Mouse (Mus musculus) G1E (cell line): ENCODE measurements at regions not wholly inside any gene's neighbourhood (a gene's known extent, or its start where the extent isn't known, plus 50 kb on each side); places are given as distances from the start of the nearest gene placed in this dataset.

Source experiments
- CTCF ChIP-seq: IDR thresholded peaks from 2 replicates; pipeline ENCODE4 v1.5.1; 2012; ENCODE audit warnings: low read depth, low read length, inconsistent platforms, mixed read lengths
- GATA1 ChIP-seq: IDR thresholded peaks from 2 replicates; pipeline ENCODE4 v1.6.1; 2012; ENCODE audit warnings: borderline replicate concordance, low read length, inconsistent platforms, mixed read lengths
- GATA2 ChIP-seq: IDR thresholded peaks from 2 replicates; pipeline ENCODE4 v1.6.1; 2012; ENCODE audit warnings: low read depth, low read length, inconsistent platforms, borderline replicate concordance
- POLR2AphosphoS5 ChIP-seq: IDR thresholded peaks from 2 replicates; pipeline ENCODE4 v1.6.1; 2012; ENCODE audit warnings: low read depth, low read length, inconsistent platforms; ENCODE audit not compliant: insufficient replicate concordance

DNA sequence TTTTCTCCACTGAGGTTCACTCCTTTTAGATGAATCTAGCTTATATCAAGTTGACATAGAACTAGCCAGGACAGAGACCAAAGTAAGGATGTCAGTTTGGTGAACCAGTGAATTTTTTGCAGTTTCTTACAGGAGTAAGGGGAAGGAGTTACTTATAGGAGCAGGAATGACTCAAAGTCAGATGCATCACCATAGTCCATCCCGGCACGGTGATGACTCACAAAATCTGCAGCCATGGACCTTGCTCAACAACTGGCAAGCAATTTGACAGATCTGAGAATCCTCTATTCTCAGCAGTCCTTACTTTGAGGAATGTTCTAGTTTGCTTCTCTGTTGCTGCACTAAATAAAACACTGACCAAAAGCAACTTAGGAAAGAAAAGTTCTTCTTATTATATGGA is 341.7 kb upstream of the Castor2 start:
- TF ChIP-seq CTCF, result no peak
- TF ChIP-seq POLR2AphosphoS5, result no peak
- no peak for TF ChIP-seq GATA1
- no peak for TF ChIP-seq GATA2
